Mouse (Mus musculus) liver, embryonic 14.5 days (tissue): ENCODE measurements around the gene 1700016C15Rik.

Source experiments
- CTCF ChIP-seq: IDR thresholded peaks from 2 replicates; pipeline ENCODE4 v1.5.1; 2016; ENCODE audit warnings: antibody characterized with exemption, low read depth, control low read depth
- EP300 ChIP-seq: IDR thresholded peaks from 2 replicates; pipeline ENCODE4 v1.6.1; 2016; ENCODE audit warnings: antibody characterized with exemption, low read depth

DNA sequence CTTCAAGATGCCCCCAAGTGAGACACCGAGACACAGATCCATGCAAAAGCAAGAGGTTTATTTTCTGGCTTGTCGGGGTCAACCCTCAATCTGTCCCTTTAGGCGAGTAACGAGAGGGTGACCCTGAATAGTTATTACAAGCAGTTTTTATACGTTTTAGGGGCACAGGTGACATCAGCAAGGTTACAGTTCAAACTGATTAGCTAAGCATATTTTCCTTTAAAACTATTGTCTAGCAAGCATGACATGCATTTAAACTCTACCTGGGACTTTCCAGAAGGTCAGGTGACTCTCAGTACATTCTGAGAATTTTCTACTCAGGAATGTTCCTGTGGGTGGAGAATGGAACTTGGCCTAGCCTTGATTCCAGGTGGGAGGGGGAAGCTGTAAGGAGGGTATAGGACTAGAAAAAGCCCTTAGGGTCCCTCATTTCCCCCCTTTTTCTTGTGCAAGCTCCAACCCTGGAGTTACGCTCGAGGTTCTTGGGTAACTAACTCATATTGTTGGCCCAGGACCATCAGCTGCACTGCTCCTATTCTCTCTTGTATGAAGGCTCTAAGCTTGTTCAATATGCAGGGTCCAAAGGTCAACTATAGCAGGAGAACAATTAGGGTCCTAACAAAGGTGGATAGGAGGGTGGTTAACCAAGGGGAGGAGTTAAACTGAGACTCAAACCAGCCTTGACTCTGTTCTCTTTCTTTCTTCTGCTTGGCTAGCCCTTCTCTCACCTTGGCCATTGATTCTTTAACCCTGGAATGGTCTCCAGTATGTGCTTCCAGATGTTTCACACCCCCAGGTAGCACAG, 15.1 kb downstream of the 1700016C15Rik start:
- TF ChIP-seq EP300 (no peak), CTCF (no peak)
